Mouse (Mus musculus) spleen, postnatal 10 days (tissue): ENCODE results near the gene Klhl42.

ENCODE experiments used
- DNase-seq, 2 experiments: peaks; one replicate each; pipeline ENCODE4 v3.0.0; 2021 to 2022; ENCODE audit warnings: low spot score in 2 of 2

Gene Klhl42

GRCm38 (mm10) chr6:147145753-147146152 lies 54.6 kb downstream of the Klhl42 start:
- DNase-seq, result no peak

GRCm38 (mm10) chr6:147151069-147151468 lies 59.9 kb downstream of the Klhl42 start:
- no peak for DNase-seq

GRCm38 (mm10) chr6:147151839-147152238 lies 60.7 kb downstream of the Klhl42 start:
- no peak for DNase-seq

GRCm38 (mm10) chr6:147155085-147155484 lies 63.9 kb downstream of the Klhl42 start:
- no peak for DNase-seq

- DNase-seq, result no peak
These were observed 70.8 kb downstream of the Klhl42 start for GRCm38 (mm10) chr6:147161818-147162584.
